Mouse (Mus musculus): ENCODE results near the gene Kcp.

- no peak for TF ChIP-seq CTCF (conservative IDR thresholded peaks at IDR 0.05 in 1 of 2, IDR thresholded peaks at IDR 0.05 in 1 of 2; ENCODE audit: low read depth in 2 of 2, low read length in 2 of 2)
- TF ChIP-seq MEF2A (IDR thresholded peaks at IDR 0.05; ENCODE audit: borderline replicate concordance, low read depth, low read length) = no peak
- no peak for TF ChIP-seq MAX (IDR thresholded peaks at IDR 0.05; ENCODE audit: low read length)
- TF ChIP-seq POLR2A (IDR thresholded peaks at IDR 0.05; ENCODE audit: low read depth, low read length) = 0 out of 2 replicates have a peak, but pooled peaks have one; percentile 21
Measured at GRCm38 (mm10) chr6:29485951-29486350, 21.8 kb downstream of the Kcp start.

Measured in CH12.LX (cell line).